Mouse (Mus musculus) layer of hippocampus, adult 18-20 months (tissue): ENCODE measurements around the gene Fpr1. TPM values are rescaled to one million over a fixed set of nuclear protein-coding genes. Genes with fewer than 3 reads are reported as not detected.
"Not testable (repeated sequence)": the region's sequence is repeated elsewhere in the genome, so short reads cannot be mapped to it uniquely, and the experiment has no call there.

Source experiments
- DNase-seq, 2 experiments: peaks; one replicate each; pipeline ENCODE4 v3.0.0; 2022; ENCODE audit warnings: low spot score in 2 of 2
- total RNA-seq, 2 experiments: library from RNA; stranded (reverse); gene quantifications; 2 replicates each; pipeline ENCODE4 v1.2.3; 2021

The Fpr1 gene
- total RNA-seq, 2 experiments from 2014 or later, result not detected

DNA sequence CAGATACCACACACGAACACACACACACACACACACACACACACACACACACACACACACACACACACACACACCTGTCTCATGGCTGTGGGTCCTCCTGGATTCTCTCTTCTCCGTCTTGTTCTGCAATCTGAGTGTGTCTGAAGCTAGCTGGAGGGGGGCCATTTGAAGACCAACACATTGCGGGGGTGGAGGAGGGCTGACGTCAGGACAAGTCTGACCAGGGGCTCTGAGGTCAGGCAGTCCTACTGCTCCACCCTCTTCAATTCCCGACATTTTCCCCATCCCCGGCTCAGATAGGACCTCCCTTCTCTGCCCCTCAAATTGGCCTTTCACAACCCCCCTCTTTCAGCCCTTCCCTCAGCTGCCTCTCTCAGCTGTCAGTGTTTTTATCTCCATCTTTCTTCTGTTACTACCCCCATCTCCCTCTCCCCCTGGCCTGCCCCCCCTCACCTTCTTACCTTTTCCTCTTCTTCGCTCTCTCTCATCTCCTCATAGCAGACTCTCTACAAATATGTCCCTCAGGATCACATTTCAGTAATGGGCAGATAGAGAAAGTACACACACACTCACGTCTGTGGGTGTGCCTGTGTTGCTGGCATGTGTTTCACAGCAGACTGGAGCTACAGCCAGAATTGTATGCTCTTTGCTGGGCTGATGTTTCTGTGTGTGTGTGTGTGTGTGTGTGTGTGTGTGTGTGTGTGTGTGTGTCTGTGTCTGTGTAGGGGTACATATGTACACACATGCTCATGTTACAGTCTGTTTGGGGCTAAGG is 28.5 kb downstream of the Fpr1 start, which contains the start of gene Has1:
TSS of gene Has1 (minus strand) at position 142 of the 775 bp plus-strand sequence.
- no peak for DNase-seq

GRCm38 (mm10) chr17:17849906-17850712 is 33.6 kb downstream of the Fpr1 start:
- DNase-seq, result no peak

DNA sequence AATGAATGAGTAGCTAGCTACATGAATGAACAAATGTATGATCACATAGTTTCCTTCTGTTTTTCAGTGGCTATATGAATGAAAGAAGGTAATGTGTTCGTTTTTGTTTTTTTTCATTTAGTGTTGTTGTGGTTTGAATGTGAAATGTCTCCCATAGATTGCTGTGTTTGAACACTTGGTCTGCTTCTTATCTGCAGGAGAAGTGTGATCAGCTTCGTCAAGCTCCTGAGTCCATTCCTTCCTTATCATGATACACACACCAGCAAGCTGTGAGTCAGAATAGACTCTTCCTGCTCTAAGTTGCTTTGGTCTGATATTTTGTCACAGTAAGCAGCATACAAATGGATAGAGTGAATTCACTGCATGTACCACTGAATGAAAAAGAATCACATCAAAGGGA is 34.8 kb downstream of the Fpr1 start:
- DNase-seq, result no peak

DNA sequence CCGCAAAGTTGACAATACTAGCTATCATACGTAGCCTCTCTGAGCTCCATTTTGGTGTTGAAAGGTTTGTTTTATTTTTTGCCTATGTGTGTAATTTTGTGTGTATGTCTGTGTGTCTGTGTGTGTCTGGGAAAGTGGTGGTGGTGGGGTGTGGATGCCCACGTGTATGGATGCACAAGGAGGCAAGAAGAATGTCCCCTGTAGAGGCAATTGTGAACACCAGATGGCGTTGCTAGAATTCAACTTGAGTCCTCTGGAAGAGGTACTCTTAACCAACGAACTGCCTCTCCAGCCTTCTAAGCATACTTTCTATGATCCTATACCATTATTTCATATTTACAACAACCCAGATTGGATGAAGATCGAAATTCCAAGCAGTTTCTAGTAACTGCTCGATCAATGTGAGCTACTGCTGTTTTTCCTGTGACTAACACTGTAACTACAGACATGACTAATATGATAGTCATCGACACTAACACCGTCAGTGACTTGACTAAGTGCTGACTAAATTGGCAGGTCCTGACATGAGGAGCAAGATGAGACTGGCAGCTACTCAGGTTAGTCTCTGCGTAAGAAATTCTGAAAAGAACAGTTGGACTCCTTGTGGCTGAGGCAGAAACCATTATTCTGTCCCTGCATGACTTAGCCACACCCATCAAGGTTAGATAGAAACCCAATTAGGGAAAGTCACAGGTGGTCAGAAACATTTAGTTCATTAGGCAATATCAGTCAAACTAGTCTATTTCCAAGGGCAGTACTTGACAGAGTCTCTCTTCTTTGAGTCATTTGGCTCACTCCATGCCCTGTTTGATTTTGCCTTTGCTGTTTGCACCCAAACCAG is 38.3 kb downstream of the Fpr1 start:
- no peak for DNase-seq

GRCm38 (mm10) chr17:17844606-17845005 is 39.1 kb downstream of the Fpr1 start:
- DNase-seq, result not testable (repeated sequence)

GRCm38 (mm10) chr17:17843534-17844261 is 40.0 kb downstream of the Fpr1 start:
- no peak for DNase-seq

DNA sequence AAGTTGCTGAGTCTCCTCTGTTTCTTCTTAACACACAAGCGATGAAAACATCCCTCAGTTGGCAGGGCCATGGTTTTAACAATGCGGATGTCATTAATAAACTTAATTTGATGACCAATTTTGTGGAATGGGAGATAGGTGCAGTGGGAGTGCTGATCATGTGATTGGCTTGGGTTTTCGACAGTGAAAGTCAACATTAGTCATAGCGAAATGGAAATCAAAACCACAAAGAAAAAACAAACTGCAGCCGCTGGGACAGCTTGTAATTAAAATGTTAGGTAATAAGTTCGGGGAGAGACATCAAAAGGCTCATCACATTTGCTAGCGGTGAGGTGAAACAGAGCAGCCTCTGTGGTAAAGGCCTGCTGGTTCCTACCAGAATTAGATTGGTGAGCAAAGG is 42.9 kb downstream of the Fpr1 start:
- no peak for DNase-seq

- no peak for DNase-seq
Measured at GRCm38 (mm10) chr17:17839276-17839675, 44.5 kb downstream of the Fpr1 start.

DNA sequence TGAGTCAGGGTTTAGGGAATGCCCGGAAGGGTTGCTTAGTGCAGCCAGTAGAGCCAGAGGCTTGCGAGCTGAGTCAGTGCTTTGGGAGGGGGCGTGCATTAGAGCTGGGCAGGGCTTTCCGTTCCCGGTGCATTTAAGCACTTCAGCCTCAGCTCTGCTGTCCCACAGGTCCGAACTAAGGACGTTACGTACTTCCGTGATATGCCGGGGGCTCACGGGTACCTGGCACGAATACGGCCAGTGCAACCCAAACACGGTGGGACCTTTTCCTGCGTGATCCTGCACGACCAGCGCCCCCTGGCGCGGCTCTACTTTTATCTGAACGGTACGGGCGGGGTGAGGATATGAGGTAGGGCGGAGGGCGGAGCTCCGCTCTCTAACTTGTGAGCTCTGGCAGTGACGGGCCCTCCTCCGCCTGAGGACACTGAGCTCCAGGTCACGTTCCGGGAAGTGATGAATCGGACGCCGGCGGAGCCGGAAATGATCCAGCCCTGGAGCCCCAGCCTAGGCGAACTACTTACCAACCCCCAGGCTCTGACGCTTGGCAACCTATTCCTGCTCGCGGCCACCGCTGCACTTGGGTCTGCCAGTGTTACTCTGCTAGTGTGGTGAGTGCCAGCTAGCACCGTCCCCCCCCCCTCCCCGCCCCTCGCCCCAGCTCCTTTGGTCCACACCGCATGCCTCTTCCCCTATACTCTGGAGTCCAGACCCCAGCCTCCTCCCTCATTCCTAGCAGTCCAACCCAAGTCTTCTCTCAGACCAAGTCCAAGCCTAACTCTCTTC is 45.6 kb downstream of the Fpr1 start:
- DNase-seq, result peak; percentile 93 to 97

DNA sequence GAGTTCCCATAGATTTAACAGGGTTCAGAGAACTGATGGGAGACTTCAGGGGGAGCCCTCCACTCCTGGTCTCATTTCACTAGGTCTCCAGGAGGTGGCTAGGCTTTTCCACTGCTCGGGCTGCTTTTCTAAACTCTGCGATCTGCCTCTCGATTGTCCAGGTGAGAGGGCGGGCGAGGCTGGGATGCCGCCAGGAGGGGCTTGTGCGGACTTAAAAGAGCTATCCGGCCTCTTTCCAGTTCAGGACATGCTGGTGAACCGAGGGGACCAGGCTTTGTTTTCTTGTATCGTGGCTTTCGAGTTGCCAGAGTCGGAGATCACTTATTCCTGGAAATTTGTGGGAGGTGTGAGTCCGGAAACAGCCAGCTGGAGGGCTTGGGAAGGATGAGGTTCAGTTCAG is 46.3 kb downstream of the Fpr1 start:
- DNase-seq, result no peak

DNA sequence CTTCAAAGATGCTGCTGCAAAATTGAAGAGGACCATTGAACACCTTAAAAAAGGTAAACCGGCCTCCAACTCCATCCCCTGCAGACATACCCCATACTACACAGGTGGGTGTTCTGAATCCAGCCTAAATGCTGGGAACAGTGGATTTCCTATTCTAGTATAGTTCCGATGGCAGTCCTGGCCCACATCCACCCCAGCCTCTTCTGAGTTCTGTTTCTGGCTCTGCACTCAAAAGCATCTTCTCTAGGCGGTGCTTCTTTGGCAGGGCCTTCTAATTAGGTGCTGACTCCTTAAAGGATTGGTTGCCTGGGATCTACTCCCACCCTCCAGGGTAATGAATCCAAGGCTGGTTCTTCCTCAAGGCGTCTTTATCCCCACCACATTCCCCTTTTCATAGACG is 47.6 kb downstream of the Fpr1 start:
- DNase-seq, result no peak

- no peak for DNase-seq
Measured at GRCm38 (mm10) chr17:17834896-17835295, 48.8 kb downstream of the Fpr1 start.

DNA sequence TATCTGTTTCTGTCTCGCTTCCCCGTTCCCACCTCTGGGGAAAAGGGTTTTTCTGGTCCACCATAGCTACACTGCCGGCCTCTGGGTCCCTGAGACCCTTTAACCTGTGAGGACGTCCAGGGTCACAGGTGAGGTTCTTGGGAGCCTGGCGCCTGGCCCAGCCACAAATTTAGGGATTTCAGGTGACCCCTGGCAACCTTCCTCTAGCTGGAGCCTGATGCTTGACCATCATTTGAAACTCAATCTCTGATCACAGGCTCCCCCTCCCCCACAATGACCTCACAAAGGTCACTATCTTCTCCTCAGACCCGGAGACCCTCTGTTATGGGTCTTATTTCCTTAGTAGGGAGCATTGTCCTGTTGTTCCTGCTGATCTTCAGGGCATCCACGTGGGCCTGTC is 53.0 kb downstream of the Fpr1 start:
- no peak for DNase-seq

DNA sequence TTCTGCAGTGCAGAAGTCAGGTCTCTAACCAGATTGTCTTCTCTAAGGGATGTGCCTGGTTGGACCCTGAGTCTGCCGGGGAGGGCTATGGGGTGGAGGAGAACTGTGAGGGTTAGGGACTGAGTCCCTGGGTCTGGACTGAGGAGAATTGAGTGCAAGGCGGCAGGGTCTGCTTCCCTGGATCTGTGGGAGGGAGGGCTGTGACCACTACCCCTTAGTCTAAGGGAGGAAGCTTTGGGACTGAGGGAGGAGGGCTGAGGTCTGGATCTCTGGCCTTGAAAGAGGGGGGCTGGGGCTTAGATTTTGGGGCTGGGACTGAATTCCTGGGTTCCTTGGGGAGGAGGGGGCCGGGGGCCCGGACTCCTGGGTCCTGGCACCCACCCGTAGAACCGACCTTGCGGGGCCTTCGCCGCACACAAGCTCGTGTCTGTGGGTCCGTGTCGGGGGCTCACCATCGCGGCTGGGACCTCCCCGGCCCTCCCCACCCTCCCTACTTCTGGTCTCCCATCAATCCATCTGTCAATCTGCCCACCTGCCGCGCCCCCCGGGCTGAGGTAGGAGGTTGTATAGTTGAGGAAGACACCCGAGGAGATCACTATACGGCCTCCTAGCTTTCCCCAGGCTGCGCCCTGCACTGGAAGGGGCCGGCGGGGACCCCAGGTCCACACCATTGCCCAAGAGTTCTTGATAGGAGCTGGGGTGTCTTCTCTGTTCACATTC is 53.8 kb downstream of the Fpr1 start:
- no peak for DNase-seq

DNA sequence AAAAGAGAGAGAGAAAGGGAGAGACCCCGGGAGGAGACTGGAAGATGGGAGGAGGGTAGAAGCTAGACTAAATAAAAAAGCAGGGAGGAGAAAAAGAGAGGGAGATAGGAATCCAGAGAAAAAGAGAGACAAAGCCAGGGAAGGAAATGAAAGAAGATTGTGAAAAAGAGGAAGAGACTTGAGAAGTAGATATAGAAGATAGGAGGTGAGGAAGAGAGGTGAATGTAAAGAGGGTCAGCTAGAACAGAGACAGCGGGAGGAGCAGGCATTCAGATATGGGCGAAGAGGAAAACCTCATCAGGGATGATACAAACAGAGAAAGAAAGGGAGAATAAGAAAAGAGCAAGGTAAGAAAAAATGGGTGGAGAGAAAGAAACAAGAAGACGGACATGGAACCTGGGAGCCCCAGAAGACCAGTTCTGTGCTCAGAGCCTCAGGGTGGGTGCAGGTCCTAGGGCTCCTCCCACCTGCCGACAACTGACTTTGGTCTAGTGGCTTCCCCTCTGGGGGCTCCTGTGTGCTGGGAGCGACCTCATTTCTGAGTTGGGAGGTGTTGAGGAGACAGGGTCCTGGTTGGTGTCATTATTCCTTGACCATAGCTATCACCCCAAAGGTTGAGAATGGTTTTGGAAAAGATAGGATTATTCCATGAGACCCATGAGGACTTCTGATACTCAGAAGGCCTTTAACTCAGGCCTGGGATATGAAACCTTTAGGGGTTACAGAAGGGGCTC is 54.5 kb downstream of the Fpr1 start:
- DNase-seq, result no peak

DNA sequence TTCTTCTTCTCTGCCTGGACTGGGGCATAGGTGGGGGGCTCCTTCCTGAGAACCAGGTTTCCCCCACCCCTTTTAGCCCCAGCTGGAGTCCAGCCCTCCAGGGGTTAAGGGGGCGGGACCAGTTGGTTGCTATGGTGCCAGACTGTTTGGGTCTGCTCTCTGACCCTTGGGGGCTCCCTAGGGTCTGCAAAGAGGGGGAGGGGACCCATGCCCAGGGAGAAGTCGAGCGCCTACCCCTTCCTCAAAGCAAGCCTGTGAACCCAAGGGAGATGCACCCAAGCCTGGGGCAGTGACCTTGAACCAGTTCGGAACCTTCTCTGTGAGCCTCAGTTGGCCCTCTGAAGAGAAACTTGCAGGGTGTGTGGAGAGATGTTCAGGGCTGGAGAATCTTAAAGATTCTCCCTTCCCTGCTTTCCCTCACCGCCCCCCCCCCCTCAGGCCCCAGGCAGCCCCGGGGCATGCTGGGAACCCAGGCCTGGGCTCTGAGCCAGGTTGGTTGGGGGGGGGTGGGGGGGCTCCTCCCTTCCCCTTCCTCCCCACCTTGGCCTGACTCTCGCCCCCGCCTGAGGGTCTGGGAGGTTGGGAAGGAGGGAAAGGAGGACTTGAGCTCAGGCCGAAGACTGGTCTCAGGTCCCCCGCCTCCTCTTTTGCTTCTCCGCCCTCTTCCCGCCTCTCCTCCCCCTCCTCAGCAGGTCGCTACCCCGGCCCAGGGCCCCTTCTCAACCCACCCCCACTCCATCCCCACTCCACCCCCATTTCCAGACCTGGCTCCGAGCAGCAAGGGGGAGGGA is 55.4 kb downstream of the Fpr1 start:
- DNase-seq, result no peak

GRCm38 (mm10) chr17:17827658-17828190 is 56.0 kb downstream of the Fpr1 start:
- peak in 1 of 2 experiments; percentile 56 for DNase-seq
